Mouse (Mus musculus): ENCODE measurements around the gene Dpep3.

- TF ChIP-seq CTCF (IDR thresholded peaks at IDR 0.05; ENCODE audit: insufficient read depth, low read length) (no peak), POLR2A (IDR thresholded peaks at IDR 0.05; ENCODE audit: borderline replicate concordance, extremely low read depth, low read depth, low read length) (no peak)
Observed at GRCm38 (mm10) chr8:105935863-105936603, 43.2 kb downstream of the Dpep3 start.

Data from lung, adult 2 months (tissue).